Mouse (Mus musculus) MEL (cell line): Measurements from ENCODE around the gene Chpt1.

Experiments
- CTCF ChIP-seq, 3 experiments: IDR thresholded peaks in 2 of 3; conservative IDR thresholded peaks in 1 of 3; 2 replicates each; pipeline ENCODE4 v1.5.1; 2011 to 2012; ENCODE audit warnings: low read length in 3 of 3, low read depth in 2 of 3, mild to moderate bottlenecking in 2 of 3, improper control_type of control experiment in 1 of 3, inconsistent platforms in 1 of 3, mixed read lengths in 1 of 3, moderate library complexity in 1 of 3; ENCODE audit not compliant: control insufficient read depth in 1 of 3, insufficient read depth in 1 of 3, poor library complexity in 1 of 3, severe bottlenecking in 1 of 3
- EP300 ChIP-seq, 2 experiments: IDR thresholded peaks; 2 replicates each; pipeline ENCODE4 v1.6.1; 2011; ENCODE audit warnings: improper control_type of control experiment in 2 of 2, low read length in 2 of 2, low read depth in 1 of 2, mild to moderate bottlenecking in 1 of 2
- ETS1 ChIP-seq: IDR thresholded peaks from 2 replicates; pipeline ENCODE4 v1.6.1; 2012; ENCODE audit warnings: low read depth, mild to moderate bottlenecking, inconsistent platforms, low read length, improper control_type of control experiment, moderate library complexity
- GABPA ChIP-seq: IDR thresholded peaks from 2 replicates; pipeline ENCODE4 v1.6.1; 2012; ENCODE audit warnings: low read depth, mild to moderate bottlenecking, inconsistent platforms, low read length, improper control_type of control experiment, moderate library complexity
- MAX ChIP-seq: IDR thresholded peaks from 2 replicates; pipeline ENCODE4 v1.6.1; 2011; ENCODE audit warnings: low read length, improper control_type of control experiment
- MEF2A ChIP-seq: IDR thresholded peaks from 2 replicates; pipeline ENCODE4 v1.6.1; 2014; ENCODE audit warnings: low read depth, mild to moderate bottlenecking, inconsistent platforms, low read length, improper control_type of control experiment; ENCODE audit not compliant: poor library complexity, insufficient replicate concordance, severe bottlenecking; ENCODE audit errors: extremely low read depth
- POLR2A ChIP-seq, 2 experiments: IDR thresholded peaks; 2 replicates each; pipeline ENCODE4 v1.6.1; 2011 to 2012; ENCODE audit warnings: low read length in 2 of 2, mild to moderate bottlenecking in 2 of 2, control low read depth in 1 of 2, improper control_type of control experiment in 1 of 2, low read depth in 1 of 2, moderate library complexity in 1 of 2; ENCODE audit not compliant: control insufficient read depth in 1 of 2, insufficient read depth in 1 of 2, poor library complexity in 1 of 2
- POLR2AphosphoS2 ChIP-seq: IDR thresholded peaks from 2 replicates; pipeline ENCODE4 v1.6.1; 2011; ENCODE audit warnings: low read length, improper control_type of control experiment
- RCOR1 ChIP-seq: IDR thresholded peaks from 2 replicates; pipeline ENCODE4 v1.6.1; 2012; ENCODE audit warnings: low read depth, mild to moderate bottlenecking, inconsistent platforms, low read length, improper control_type of control experiment

GRCm38 (mm10) chr10:88502919-88503318, 954 bp downstream of the Chpt1 start:
- TF ChIP-seq MAX (no peak), ETS1 (no peak), RCOR1 (no peak), CTCF (IDR thresholded peaks at IDR 0.05 in 2 of 3, conservative IDR thresholded peaks at IDR 0.05 in 1 of 3; ENCODE audit: control insufficient read depth in 1 of 3, insufficient read depth in 1 of 3, low read depth in 2 of 3, low read length in 3 of 3, poor library complexity in 1 of 3, severe bottlenecking in 1 of 3) (no peak), POLR2A (IDR thresholded peaks at IDR 0.05; ENCODE audit: control insufficient read depth in 1 of 2, insufficient read depth in 1 of 2, low read depth in 1 of 2, low read length in 2 of 2, poor library complexity in 1 of 2) (no peak), POLR2AphosphoS2 (no peak), MEF2A (no peak), EP300 (IDR thresholded peaks at IDR 0.05; ENCODE audit: low read depth in 1 of 2, low read length in 2 of 2) (no peak), GABPA (no peak)
